Mouse (Mus musculus) midbrain, embryonic 14.5 days (tissue): ENCODE data around the gene Olfr1245. TPM values are rescaled to one million over a fixed set of nuclear protein-coding genes. Genes with fewer than 3 reads are reported as not detected.
A peak's percentile ranks its signal among the peaks of the same experiment; 100 is the strongest.
"Not testable (repeated sequence)": the region's sequence is repeated elsewhere in the genome, so short reads cannot be mapped to it uniquely, and the experiment has no call there.

Experiments
- ATAC-seq: fragments of 200-750 bp; cut with Nextera tagmentation; 2 replicates; pipeline ENCODE4 v1.8.0; 2017; ENCODE audit warnings: moderate number of reproducible peaks, moderate library complexity; ENCODE audit not compliant: low FRiP score, low TSS enrichment
- DNase-seq: peaks from one replicate; pipeline ENCODE4 v3.0.0-alpha.2; 2015
- H3K27ac ChIP-seq: fragments of 300-500 bp; sonication (generic); replicated peaks from 2 replicates; pipeline ENCODE4 v1.5.1; 2014; ENCODE audit warnings: mild to moderate bottlenecking, low read depth, low read length, moderate library complexity
- H3K27me3 ChIP-seq: fragments of 300-500 bp; sonication (generic); 2 replicates; pipeline ENCODE4 v1.6.1; 2014; ENCODE audit warnings: low read length, control low read depth, mixed read lengths; ENCODE audit not compliant: control insufficient read depth, insufficient read depth
- H3K36me3 ChIP-seq: fragments of 300-500 bp; sonication (generic); 2 replicates; pipeline ENCODE4 v1.6.1; 2014; ENCODE audit warnings: low read length, control low read depth; ENCODE audit not compliant: control insufficient read depth, insufficient read depth
- H3K4me1 ChIP-seq: fragments of 300-500 bp; sonication (generic); 2 replicates; pipeline ENCODE4 v1.6.1; 2014; ENCODE audit warnings: mild to moderate bottlenecking, antibody characterized with exemption, low read length, control low read depth; ENCODE audit not compliant: control insufficient read depth, insufficient read depth
- H3K4me2 ChIP-seq: fragments of 300-500 bp; sonication (generic); 2 replicates; pipeline ENCODE4 v1.6.1; 2014; ENCODE audit warnings: mild to moderate bottlenecking, low read length, moderate library complexity
- H3K4me3 ChIP-seq: fragments of 300-500 bp; sonication (generic); replicated peaks from 2 replicates; pipeline ENCODE4 v1.5.1; 2014; ENCODE audit warnings: low read depth, low read length
- H3K9ac ChIP-seq: fragments of 300-500 bp; sonication (generic); replicated peaks from 2 replicates; pipeline ENCODE4 v1.6.1; 2014; ENCODE audit warnings: mild to moderate bottlenecking, low read length, moderate library complexity
- H3K9me3 ChIP-seq: fragments of 300-500 bp; sonication (generic); 2 replicates; pipeline ENCODE4 v1.6.1; 2016; ENCODE audit warnings: low read length, control low read depth, mixed read lengths; ENCODE audit not compliant: control insufficient read depth
- WGBS: fragments of 180-500 bp; shearing (Covaris S2); extraction: QIAGEN DNeasy Blood & Tissue Kit; methylation state at CpG from one replicate; pipeline ENCODE4 v1.1.7; 2014; 5-methylcytosine and 5-hydroxymethylcytosine counted together
- polyA plus RNA-seq: library from polyadenylated mRNA; unstranded; fragments of >200 nt; fragmentation: Nextera tagmentation; extraction: Ambion mirVana; gene quantifications from 2 replicates; pipeline ENCODE4 v1.2.1, GENCODE M21; 2014

Gene Olfr1245
- polyA plus RNA-seq: not detected in 2 replicates

- DNase-seq (no peak), ATAC-seq (no peak)
- H3K4me3 ChIP-seq: no peak within 1 kb of the TSS
- WGBS: 91% methylated on average over 1 of the region's 1 CpGs
- no peak within 1 kb of the TSS for H3K4me2 ChIP-seq
- H3K9ac ChIP-seq: no peak within 1 kb of the TSS
- H3K4me1 ChIP-seq: no peaks in the 10 kb centered on the region
- peaks cover 6% of the 10 kb centered on the region; the same call in 1 of the 2 replicates for H3K9me3 ChIP-seq
- no peaks in the 10 kb centered on the region for H3K36me3 ChIP-seq
- no peaks in the 10 kb centered on the region for H3K27me3 ChIP-seq
- no peak within 1 kb of the TSS for H3K27ac ChIP-seq
Observed at GRCm38 (mm10) chr2:89578347-89578746, at the start of gene Olfr1245. Olfr1245 (minus strand) TSS chr2:89578447.

GRCm38 (mm10) chr2:89618145-89618544 lies 39.9 kb upstream of the Olfr1245 start, which contains the start of gene Olfr1248:
Olfr1248 (minus strand) TSS chr2:89618245.
- not testable (repeated sequence) for H3K9ac ChIP-seq, DNase-seq, H3K36me3 ChIP-seq, ATAC-seq, H3K27me3 ChIP-seq, H3K4me1 ChIP-seq, H3K4me3 ChIP-seq, H3K9me3 ChIP-seq, H3K27ac ChIP-seq, H3K4me2 ChIP-seq
- 92% methylated on average over 1 of the region's 1 CpGs for WGBS

- Histone ChIP-seq H3K9ac (no peak within 1 kb of the TSS), H3K36me3 (no peaks in the 10 kb centered on the region), H3K4me1 (no peaks in the 10 kb centered on the region), H3K27ac (no peak within 1 kb of the TSS), H3K4me3 (no peak within 1 kb of the TSS), H3K4me2 (no peak within 1 kb of the TSS), H3K9me3 (no peaks in the 10 kb centered on the region), H3K27me3 (no peaks in the 10 kb centered on the region)
- no peak for DNase-seq
- no peak for ATAC-seq
- 97% methylated on average over 2 of the region's 2 CpGs for WGBS
Observed at GRCm38 (mm10) chr2:89614030-89614429, 35.8 kb upstream of the Olfr1245 start, which contains the start of gene Olfr1247. Olfr1247 (minus strand) TSS chr2:89614130.

GRCm38 (mm10) chr2:89593057-89593456 lies 14.8 kb upstream of the Olfr1245 start, which contains the start of gene Olfr1246:
Olfr1246 (minus strand) TSS chr2:89593157.
- no peaks in the 10 kb centered on the region for H3K27me3 ChIP-seq
- no peak for DNase-seq
- WGBS: 88% methylated on average over 2 of the region's 2 CpGs

GRCm38 (mm10) chr2:89562706-89563105 lies 15.5 kb downstream of the Olfr1245 start:
- H3K9me3 ChIP-seq, H3K27me3 ChIP-seq, H3K9ac ChIP-seq, H3K27ac ChIP-seq, ATAC-seq, H3K4me2 ChIP-seq, DNase-seq, H3K4me3 ChIP-seq, H3K4me1 ChIP-seq, H3K36me3 ChIP-seq: not testable (repeated sequence)
- 58% methylated on average over 2 of the region's 2 CpGs for WGBS

More at GRCm38 (mm10) chr2:89593057-89593456, 14.8 kb upstream of the Olfr1245 start, which contains the start of gene Olfr1246:
- no peak within 1 kb of the TSS for H3K4me3 ChIP-seq
- no peaks in the 10 kb centered on the region for H3K4me1 ChIP-seq
- no peak within 1 kb of the TSS for H3K27ac ChIP-seq
- no peak within 1 kb of the TSS for H3K4me2 ChIP-seq
- no peak within 1 kb of the TSS for H3K9ac ChIP-seq
- H3K9me3 ChIP-seq: no peaks in the 10 kb centered on the region
- no peak for ATAC-seq
- H3K36me3 ChIP-seq: no peaks in the 10 kb centered on the region

- 66% methylated on average over 2 of the region's 2 CpGs for WGBS
- H3K4me2 ChIP-seq: no peak overlapping the region
- H3K4me1 ChIP-seq: no peaks in the 10 kb centered on the region
- H3K4me3 ChIP-seq: no peak overlapping the region
- H3K27me3 ChIP-seq: no peaks in the 10 kb centered on the region
- DNase-seq (peak; percentile 77), ATAC-seq (no peak)
- H3K27ac ChIP-seq: no peak overlapping the region
- H3K36me3 ChIP-seq: no peaks in the 10 kb centered on the region
- no peak overlapping the region for H3K9ac ChIP-seq
- H3K9me3 ChIP-seq: no peaks in the 10 kb centered on the region
Observed at GRCm38 (mm10) chr2:89544516-89544915, 33.7 kb downstream of the Olfr1245 start.

GRCm38 (mm10) chr2:89539923-89540322 lies 38.3 kb downstream of the Olfr1245 start:
- H3K4me2 ChIP-seq: no peak overlapping the region
- ATAC-seq: no peak

GRCm38 (mm10) chr2:89531387-89531786 lies 46.9 kb downstream of the Olfr1245 start, which contains the start of gene Olfr1243:
Olfr1243 (minus strand) TSS chr2:89531487.
- WGBS: 93% methylated on average over 1 of the region's 1 CpGs
- H3K27ac ChIP-seq: no peak within 1 kb of the TSS
- ATAC-seq: no peak

More at GRCm38 (mm10) chr2:89539923-89540322, 38.3 kb downstream of the Olfr1245 start:
- Histone ChIP-seq H3K9me3 (no peaks in the 10 kb centered on the region), H3K4me3 (no peak overlapping the region), H3K27ac (no peak overlapping the region), H3K4me1 (no peaks in the 10 kb centered on the region), H3K36me3 (no peaks in the 10 kb centered on the region), H3K27me3 (no peaks in the 10 kb centered on the region), H3K9ac (no peak overlapping the region)
- WGBS: 82% methylated on average over 1 of the region's 1 CpGs
- no peak for DNase-seq

More at GRCm38 (mm10) chr2:89531387-89531786, 46.9 kb downstream of the Olfr1245 start, which contains the start of gene Olfr1243:
- Histone ChIP-seq H3K4me3 (no peak within 1 kb of the TSS), H3K9me3 (no peaks in the 10 kb centered on the region), H3K4me2 (no peak within 1 kb of the TSS), H3K36me3 (no peaks in the 10 kb centered on the region), H3K9ac (no peak within 1 kb of the TSS), H3K27me3 (no peaks in the 10 kb centered on the region), H3K4me1 (no peaks in the 10 kb centered on the region)
- DNase-seq: no peak
